Mouse (Mus musculus): ENCODE measurements around the gene Ifi204.
"Not testable (repeated sequence)": the region's sequence is repeated elsewhere in the genome, so short reads cannot be mapped to it uniquely, and the experiment has no call there.

Ifi204 gene

DNA sequence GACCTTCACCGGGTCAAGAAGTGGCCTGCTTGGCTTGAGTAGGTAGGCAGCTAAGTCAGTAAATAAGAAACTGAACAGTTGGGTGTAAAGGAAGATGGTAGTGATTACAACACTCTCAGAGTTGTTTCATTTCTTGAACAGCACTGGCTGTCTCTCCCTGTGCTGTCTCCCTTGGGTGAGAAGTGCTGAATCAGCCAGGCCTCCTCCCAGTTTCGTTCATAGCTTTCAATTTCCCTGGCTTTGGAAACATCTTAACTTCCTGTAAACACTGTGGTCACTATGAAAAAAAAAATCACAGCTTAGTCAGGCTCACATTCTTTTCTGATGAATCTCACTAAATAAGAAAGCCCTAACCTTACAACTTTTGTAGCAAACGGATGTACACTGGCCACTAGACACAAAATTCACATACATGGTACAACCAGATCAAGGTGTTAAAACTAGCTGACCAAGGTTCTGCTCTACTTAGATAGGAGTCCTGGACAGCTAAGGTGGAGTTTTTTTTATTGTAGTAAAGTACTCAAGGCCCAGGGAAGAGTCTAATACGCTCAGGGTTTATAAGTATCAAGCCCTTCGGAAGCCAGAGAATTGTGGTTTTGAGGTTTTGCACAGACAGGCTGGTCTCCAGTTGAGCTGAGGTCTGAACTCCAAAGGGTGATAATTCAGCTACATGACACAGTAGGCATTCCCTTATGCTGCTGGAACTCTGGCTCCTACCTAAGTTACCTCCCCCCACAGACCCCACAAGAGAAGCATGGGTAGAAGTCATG is at the start of gene Ifi204:
Gene Ifi204, minus strand, starts transcription at position 96 of the 770 bp plus-strand sequence.
- DNase-seq, result not testable (repeated sequence)

DNA sequence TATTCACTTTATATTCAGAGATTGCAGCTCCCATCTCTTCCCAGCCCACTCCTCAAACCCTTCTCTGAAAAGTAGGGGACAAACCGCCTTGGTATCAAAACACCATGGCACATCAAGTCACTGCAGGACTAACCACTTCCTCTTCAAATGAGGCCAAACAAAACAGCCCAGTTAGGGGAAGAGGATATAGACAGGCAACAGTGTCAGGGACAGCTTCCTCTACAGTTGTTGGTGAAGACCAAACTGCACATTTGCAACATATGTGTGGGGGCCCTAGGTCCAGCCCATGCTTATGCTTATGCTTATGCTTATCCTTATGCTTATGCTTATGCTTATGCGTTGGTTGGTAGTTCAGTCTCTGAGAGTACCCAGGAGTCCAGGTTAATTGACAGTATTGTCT is 42.6 kb upstream of the Ifi204 start:
- DNase-seq, result not testable (repeated sequence)

DNA sequence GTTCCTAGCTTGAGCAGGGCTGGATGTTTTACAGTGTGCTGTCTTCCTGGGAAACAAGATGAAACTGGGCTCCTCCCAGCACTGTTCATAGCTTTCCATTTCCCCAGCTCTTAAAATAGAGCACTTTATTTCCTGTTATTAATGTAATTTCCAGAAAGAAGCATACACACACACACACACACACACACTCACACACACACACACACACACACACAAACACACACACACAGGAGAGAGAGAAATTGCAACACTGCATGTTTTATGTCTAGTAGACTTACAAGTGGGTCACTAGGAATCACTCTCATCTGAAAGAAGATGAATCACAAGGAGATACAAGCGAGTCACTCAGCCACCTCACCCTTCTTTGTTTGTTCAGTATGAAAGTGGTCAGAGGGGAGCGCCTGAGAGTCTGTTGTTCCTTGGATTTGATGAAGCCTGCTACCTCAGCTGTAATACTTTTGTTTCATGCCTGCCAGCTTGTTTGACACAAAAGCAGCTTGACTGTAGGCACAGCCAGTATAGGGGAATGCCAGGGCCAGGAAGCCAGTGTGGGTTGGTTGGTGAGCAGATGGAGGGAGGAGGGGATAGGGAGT is 36.0 kb upstream of the Ifi204 start:
- not testable (repeated sequence) for DNase-seq

- not testable (repeated sequence) for DNase-seq
Measured at GRCm38 (mm10) chr1:173802207-173802606, 35.5 kb upstream of the Ifi204 start.

DNA sequence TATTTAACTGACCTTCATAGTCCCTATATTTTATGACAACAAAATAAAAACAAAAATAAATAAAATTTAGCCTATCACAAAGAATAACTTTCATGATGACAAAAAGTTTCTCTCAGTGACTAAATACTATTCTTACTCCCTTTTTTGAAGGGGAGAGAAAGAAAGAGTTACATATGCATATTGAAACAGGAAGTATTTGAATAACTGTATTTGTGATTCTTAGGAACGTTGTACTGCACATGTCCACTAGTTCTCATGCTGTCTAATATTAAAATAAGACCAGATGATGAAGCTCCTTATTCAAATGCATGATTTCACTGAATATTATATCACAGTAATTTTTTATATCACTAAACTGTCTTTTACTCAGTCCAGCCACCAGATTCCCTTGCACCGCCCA is 35.0 kb upstream of the Ifi204 start:
- DNase-seq, result not testable (repeated sequence)

- not testable (repeated sequence) for DNase-seq
Measured at GRCm38 (mm10) chr1:173773457-173773856, 6.7 kb upstream of the Ifi204 start.

DNA sequence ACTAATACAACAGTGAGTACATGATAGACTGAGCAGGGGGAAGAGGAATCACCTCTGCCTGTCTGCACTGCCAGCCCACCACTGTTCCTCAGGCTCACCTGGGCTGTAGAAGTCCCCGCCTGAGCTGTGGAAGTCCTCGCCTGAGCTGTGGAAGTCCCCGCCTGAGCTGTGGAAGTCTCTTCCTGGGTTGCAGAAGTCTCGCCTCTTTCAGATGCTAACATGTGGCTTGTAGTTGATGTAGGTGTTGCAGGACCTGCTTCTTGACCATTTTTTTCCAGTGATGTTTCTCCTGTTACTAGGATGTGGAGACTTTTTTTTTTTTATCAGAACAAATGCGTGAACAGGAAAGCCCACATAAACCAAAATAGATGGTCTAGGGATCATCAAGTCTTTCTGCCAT is 6.7 kb downstream of the Ifi204 start:
- DNase-seq, result not testable (repeated sequence)

GRCm38 (mm10) chr1:173742262-173742661 is 24.5 kb downstream of the Ifi204 start:
- DNase-seq, result no peak

GRCm38 (mm10) chr1:173741656-173742055 is 25.1 kb downstream of the Ifi204 start, which contains the start of gene Ifi207:
Gene Ifi207 (minus strand): TSS chr1:173741747.
- DNase-seq, result no peak

DNA sequence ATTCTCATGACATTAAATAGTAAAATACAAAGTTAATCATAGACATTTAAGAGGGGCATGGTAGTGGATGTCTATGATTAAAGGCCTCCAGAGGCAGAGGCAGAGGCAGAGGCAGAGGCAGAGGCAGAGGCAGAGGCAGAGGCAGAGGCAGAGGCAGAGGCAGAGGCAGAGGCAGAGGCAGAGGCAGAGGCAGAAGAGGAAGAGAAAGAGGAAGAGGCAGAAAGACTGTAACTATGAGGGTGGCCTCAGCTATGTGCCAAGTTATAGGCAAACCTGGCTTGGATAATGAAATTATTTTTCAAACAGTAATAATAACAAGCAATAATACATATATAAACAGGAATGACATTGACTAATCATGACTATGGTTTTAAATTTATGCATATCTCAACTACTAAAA is 26.2 kb downstream of the Ifi204 start:
- no peak for DNase-seq

- DNase-seq, result no peak
Measured at GRCm38 (mm10) chr1:173736986-173737385, 29.8 kb downstream of the Ifi204 start.

DNA sequence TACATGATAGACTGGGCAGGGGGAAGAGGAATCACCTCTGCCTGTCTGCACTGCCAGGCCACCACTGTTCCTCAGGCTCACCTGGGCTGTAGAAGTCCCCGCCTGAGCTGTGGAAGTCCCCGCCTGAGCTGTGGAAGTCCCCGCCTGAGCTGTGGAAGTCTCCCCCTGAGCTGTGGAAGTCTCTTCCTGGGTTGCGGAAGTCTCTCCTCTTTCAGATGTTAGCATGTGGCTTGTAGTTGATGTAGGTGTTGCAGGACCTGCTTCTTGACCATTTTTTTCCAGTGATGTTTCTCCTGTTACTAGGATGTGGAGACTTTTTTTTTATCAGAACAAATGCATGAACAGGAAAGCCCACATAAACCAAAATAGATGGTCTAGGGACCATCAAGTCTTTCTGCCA is 31.7 kb downstream of the Ifi204 start:
- DNase-seq, result not testable (repeated sequence)

- no peak for DNase-seq
Measured at GRCm38 (mm10) chr1:173733219-173733618, 33.5 kb downstream of the Ifi204 start.
